Mouse (Mus musculus) megakaryocyte, embryonic 14.5 days (primary cell): ENCODE results near the gene Nid1.

Experiments
- FLI1 ChIP-seq: IDR thresholded peaks from 2 replicates; pipeline ENCODE4 v1.6.1; 2012; ENCODE audit warnings: low read length, inconsistent platforms, mixed read lengths
- GATA1 ChIP-seq: IDR thresholded peaks from 3 replicates; pipeline ENCODE4 v1.6.1; 2012; ENCODE audit warnings: mixed read lengths, low read length, inconsistent platforms, borderline replicate concordance

DNA sequence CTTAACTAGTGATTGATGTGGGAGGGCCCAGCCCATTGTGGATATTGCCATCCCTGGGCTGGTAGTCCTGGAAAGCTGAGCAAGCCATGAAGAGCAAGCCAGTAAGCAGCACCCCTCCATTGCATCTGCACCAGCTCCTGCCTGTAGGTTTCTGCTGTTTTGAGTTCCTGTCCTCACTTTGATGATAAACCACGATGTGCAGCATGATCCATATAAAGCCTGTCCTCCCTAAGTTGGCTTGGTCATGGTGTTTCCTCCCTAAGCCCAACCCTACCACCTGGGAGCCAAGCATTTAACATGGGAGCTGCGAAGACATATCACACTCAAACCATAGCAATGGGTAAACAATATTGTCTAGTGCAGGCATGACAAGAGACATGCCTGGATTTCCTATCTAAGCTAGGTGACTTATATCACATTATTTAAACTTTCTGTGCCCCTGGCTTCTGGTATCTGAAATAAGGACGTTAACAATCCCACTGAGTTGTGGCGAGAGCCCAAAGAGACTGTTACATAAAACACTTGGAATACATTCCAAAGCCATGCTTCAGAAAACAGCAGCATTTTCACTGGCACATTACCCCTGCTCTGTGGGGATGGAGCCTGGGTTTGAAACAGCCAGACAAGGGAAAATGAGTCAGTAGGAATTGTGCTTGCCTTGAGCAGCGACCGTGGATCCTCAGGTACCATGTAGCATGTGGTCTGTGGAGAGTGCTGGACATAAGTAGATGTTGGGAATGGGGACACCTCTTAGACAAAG, 111.3 kb downstream of the Nid1 start:
- no peak for TF ChIP-seq GATA1
- TF ChIP-seq FLI1 = no peak
